Mouse (Mus musculus) gonadal fat pad, adult 2 months (tissue): ENCODE measurements at regions not wholly inside any gene's neighbourhood (a gene's known extent, or its start where the extent isn't known, plus 50 kb on each side); places are given as distances from the start of the nearest gene placed in this dataset.

Source experiments
- DNase-seq: peaks from one replicate; pipeline ENCODE4 v3.0.0-alpha.2; 2012; ENCODE audit warnings: low read depth

GRCm38 (mm10) chr7:74877466-74877865, 322.9 kb upstream of the Slco3a1 start:
- DNase-seq: no peak

DNA sequence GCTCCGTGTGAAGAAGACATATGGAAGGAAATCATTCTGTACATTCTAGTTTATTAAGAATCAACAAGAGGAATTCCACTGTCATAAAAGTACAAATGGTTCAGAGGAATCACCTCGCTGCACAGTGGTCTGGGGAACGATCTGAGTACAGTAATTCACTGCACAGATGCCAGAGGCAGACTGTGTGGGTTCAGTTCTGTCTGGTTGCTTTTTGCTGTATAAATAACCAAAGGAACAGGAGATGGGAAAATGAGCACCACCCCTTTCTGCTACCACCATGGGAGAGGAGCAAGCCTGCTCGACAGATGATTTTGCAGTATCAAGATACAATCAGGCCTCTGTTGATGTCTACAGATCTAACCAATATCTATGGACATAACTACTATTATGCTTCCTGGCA, 322.1 kb upstream of the Slco3a1 start:
- no peak for DNase-seq

DNA sequence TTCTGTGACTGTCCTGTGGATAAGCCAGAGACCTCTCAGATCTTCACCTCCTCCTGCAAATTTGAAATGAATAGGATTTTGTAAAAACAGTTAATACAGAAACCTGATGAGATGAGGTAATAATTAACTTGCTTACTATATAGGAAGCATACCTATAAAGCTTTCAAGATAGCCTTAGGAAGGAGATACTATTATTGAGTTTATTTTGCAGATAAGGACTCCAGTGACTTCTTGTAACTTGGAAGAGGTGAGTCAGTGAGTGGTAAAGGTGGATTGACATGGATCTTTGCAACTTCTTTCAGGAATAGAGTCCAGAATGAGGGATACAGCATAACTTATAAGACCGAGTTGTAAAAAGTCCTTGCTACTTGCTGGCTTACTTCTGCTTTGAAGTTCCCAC, 315.7 kb upstream of the Slco3a1 start:
- no peak for DNase-seq

DNA sequence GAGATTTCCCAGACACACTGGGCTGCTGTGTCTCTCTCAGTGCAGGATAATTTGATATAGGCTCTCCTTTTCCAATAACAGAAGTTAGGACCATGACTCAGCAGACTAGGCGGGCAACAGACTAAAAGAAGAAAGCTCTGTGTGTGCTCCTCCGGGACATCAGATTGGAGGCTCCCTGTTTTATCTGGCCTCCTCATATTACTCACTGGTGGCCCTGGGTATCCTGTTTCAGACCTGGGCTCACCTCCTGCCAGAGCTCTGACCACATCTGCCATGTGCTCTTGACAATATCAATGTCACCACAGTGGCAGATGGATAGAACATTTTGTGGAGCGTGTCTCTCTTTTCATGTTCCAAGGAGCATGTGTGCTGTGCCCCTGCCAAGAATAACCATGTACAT, 308.1 kb upstream of the Slco3a1 start:
- no peak for DNase-seq

GRCm38 (mm10) chr7:74844306-74844929, 289.8 kb upstream of the Slco3a1 start:
- DNase-seq: no peak

DNA sequence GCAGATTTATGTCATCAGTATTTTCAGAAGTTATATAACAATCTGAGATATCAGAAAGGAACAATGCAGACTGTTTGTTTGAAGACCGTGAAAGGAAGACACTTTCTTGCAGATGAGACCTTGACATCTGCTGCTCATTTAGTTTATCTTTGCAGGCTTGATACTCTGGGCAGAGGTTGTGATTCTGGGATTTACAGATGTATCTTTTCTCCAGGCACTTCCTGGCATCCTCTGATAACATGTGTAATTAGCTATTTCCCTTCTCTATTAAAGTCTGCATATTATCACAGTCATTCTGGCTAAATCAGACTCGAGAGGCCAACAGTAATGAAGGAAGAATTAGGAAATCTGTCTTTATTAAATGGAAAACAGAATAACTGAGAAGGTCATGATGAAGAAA, 268.7 kb upstream of the Slco3a1 start:
- no peak for DNase-seq

DNA sequence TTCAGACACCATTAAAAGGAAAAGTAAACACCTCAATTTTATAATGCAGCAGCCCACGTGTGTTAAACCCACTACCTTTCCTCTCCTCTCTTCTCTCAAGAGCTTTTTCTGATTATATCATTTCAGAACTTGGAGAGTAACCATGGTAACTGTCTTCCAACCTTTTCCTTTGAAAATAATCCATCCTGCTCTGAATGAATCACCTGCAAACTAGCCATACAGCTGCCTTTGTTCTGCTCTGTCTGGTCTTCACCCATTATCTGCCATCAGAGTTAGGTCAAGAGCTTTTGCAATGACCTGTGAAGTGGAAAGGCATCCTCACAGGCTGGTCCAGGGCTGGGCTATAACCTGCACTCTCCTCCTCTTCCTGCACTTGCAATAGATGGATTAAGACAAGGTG, 238.7 kb upstream of the Slco3a1 start:
- no peak for DNase-seq

GRCm38 (mm10) chr7:74788696-74789095, 234.1 kb upstream of the Slco3a1 start:
- no peak for DNase-seq

GRCm38 (mm10) chr7:74771435-74772406, 217.1 kb upstream of the Slco3a1 start:
- no peak for DNase-seq

DNA sequence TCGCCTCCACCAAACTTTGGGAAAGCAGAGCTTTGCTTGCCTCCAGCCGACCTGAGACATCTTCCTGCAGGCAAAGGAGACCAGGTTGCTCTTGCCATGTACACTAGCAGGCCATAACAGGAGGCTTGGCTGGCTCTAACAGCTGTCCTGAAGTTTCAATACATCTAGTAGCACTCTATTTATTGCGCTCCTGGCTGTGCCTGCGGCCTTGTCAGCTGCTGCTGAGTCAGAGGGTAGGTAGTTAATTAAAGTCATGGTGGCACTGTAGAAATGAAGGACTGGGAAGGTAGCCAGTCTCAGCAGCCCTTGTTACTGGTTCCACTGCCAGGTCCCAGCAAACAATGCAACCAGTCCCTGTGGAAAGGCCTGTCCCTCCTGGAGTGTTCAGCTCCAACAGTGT, 212.0 kb upstream of the Slco3a1 start:
- DNase-seq: no peak

DNA sequence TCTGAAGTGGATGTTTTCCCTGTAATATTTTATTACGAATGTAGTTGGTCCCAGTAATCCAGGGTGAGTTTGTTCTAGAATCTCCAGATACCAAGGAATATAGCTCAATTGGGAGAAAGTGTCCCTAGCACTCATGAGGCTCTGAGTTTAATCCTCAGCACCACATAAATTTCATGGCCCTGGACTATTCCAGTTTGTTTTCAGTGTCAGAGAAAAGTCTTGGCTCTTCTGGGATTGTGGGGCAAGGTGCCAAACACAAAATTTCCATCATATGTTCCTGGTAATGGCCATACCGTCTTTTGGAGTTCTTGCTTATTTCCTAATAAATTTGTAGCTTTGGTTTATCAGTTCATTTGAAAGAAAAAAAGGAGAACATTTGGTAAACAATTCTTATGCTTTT, 202.9 kb upstream of the Slco3a1 start:
- DNase-seq: no peak

GRCm38 (mm10) chr7:74747704-74748103, 193.1 kb upstream of the Slco3a1 start:
- no peak for DNase-seq

DNA sequence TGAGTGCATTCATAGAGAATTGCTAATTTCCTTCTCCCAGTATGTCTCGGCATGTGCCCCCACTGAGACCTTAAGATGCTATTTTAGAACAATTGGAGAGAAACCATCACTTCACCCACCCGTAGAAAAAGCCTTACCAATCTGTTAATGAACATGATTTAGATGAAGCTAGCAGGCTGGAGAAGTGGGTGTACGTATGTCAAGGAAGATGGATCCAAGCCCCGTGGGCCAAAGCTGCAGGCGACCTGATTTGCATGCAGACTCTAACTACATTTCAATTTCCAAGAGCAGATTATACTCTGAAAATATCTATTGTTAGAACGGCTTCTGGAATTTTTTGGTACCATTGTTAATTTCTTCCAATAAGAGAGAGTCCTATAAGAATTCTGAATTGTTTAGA, 180.4 kb upstream of the Slco3a1 start:
- DNase-seq: no peak

DNA sequence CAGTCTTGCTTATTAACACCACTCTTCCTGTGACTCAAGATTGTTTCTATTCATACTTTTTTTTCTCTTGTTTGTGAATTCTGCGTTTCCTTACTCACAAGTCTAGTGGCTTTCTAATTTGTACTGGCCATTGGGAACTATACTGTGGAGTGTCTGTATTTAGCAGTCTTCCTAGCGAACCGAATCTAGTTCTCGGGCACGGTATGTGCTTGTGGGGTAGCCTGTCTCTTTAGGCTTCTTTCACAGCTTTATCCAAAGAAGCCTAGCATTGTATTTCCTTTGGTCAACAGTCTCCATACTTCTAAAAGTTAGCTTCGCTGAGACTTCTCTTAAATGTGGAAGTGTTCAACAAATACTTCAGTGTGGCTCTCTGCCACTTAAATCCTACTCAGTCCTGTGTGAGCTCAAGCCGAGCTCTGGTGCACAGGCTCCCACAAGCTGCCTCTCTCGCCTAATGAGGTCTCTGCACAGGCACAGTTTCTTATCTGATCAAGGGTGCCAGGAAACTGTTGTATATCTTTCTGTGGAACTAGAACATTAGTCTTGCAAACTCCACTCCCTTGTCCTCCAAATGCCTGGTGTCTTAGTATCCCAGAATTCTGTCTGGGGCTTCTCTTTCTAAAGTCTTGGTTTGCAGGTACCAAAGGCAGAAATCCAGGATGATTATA, 171.9 kb upstream of the Slco3a1 start:
- DNase-seq: no peak

GRCm38 (mm10) chr7:74719321-74719720, 164.7 kb upstream of the Slco3a1 start:
- no peak for DNase-seq

- no peak for DNase-seq
Observed at GRCm38 (mm10) chr7:74709993-74710581, 155.5 kb upstream of the Slco3a1 start.

DNA sequence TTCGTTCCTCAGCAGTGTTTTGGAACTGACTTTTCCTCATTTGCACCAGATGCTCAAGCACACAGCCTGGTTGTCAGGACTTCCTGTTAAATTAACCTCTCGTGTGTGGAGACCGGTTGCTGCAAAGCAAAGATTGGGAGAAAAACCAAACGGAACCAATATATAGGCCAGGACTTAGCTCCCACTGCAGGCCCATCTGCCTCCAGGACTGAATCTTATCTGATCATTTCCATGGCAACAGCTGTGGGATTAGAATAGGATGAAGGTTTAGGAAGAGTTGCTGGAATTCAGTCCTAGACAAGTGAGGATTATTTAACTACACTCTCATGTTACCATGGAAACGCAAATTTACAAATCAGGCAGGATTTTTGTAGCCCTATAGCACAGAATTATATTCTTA, 154.4 kb upstream of the Slco3a1 start:
- DNase-seq: no peak

DNA sequence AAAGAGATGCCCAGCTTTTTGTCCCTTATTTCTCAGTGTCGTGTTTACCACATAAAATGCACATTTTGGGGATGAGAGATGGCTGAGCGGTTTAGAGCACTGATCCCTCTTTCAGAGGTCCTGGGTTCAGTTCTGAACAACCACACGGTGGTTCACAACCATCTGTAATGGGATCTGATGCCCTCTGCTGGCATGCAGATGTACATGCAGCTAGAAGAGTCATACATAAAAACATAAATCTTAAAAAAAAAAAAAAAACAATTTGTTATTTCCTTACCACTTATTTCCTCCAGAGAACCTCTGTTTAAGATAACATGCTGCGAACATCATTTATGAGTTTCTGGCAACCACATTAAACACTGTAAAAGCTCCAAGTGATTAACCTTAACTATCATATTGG, 149.0 kb upstream of the Slco3a1 start:
- DNase-seq: no peak

- DNase-seq: no peak
Observed at GRCm38 (mm10) chr7:74697794-74698354, 143.3 kb upstream of the Slco3a1 start.

DNA sequence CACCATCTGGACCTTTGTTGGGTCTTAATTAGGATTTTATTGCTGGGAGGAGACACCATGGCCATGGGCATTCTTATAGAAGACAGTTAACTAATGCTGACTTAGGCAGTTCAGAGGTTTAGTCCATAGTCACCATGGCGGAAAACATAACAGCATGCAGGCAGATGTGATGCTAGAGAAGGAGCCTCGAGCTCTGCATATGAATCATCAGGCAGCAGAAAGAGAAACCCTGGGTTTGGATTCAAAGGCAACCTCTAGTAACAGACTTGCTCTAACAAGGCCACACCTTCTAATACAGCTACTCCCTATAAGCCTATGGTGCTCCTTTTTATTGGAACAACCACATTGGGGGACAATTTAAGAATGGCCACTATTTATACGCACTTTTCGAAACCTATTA, 141.7 kb upstream of the Slco3a1 start:
- DNase-seq: no peak

- no peak for DNase-seq
Observed at GRCm38 (mm10) chr7:74693049-74693448, 138.5 kb upstream of the Slco3a1 start.

DNA sequence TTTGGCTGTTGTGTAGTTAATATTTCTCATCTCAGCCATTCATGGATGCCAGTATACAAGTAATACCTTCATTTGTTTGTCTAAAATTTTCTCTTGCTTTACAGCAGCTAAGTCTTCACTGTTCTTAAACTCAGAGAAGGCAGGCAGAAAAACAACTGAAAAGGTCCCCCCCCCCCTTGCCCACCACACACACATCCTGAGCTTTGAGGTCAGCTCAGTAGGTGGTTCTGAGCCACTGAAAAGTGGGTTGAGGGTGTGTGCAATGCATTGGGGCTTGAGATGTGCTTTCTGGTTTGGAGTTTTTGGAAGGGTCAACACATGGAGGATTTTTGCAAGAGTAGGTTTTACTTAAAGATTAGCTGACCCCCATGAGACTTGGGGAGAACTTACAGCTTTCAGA, 136.1 kb upstream of the Slco3a1 start:
- DNase-seq: no peak
